Mouse (Mus musculus) embryonic stem cell, embryonic (primary cell): Measurements from ENCODE around the gene Nme7.

Source experiments
- CTCF ChIA-PET, 4 experiments: fragments of 300-600 bp in 2 of 4; fragments of 350-600 bp in 2 of 4; sonication (Branson Sonifier 250); formaldehyde crosslinking; loops; one replicate each; lab custom pipeline; 2022; ENCODE audit warnings: inconsistent platforms in 2 of 4; lab: Charles Lee
- POLR2A ChIA-PET, 4 experiments: fragments of 300-600 bp in 2 of 4; fragments of 350-600 bp in 2 of 4; sonication (Branson Sonifier 250); formaldehyde crosslinking; loops; one replicate each; lab custom pipeline; 2022; ENCODE audit warnings: antibody characterized with exemption in 4 of 4, inconsistent platforms in 1 of 4; lab: Charles Lee

The Nme7 gene

GRCm38 (mm10) chr1:164395131-164395780, 91.3 kb downstream of the Nme7 start:
- POLR2A ChIA-PET: interaction anchor here in 1 of 4 experiments (1.4 kb wide), 1 partner anchor 18 kb away, joined by 8 read pairs; no protein-coding TSS in a partner anchor
- CTCF ChIA-PET: no interaction called here

DNA sequence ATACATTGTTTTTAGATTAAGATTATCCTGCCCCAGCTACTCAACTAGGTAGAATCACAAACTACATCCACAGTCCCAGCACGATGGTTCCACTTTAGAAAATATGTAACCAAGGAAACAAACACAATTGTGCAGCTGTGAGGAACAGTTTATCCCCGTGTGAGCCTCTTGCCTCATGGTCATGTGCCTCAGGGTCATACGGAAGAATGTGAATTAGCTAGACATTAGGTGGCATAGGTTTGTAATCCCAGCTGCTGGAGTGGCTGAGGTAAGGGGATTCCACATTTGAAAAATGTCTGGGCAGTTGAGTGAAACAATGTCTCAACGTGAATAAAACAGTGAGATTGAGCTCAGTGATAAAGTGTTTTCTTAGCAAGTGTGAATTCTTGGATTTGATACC, 93.8 kb downstream of the Nme7 start:
- POLR2A ChIA-PET: interaction anchor here in 2 of 4 experiments (1.1 to 1.7 kb wide), 2 partner anchors 21 to 44 kb away, joined by 4 to 6 read pairs; no protein-coding TSS in a partner anchor
- CTCF ChIA-PET: interaction anchor here in 1 of 4 experiments (0.6 kb wide), 1 partner anchor 722 kb away, joined by 4 read pairs; no protein-coding TSS in a partner anchor

DNA sequence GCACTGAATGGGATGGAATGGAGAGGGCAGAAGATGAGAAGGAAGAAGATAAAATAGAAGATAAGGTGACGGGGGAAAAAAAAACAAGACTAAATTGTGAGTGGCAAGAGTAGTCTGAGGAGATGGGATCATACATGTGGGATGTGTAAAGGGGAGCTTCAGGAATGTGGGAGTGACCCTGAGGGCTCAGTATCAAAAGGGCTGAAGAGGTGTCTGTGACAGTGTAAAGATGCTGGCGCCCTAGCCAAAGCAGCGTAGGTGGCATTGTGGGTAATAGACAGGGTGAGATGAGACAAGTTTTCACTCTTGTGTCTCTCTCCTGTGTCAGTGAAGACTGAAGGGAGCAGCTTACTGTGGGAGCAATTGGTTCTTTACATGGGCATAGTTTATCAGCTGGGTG, 95.7 kb downstream of the Nme7 start:
- CTCF ChIA-PET: interaction anchor here in 1 of 4 experiments (0.5 kb wide), 1 partner anchor 499 kb away, joined by 5 read pairs; no protein-coding TSS in a partner anchor
- POLR2A ChIA-PET: interaction anchor here in 1 of 4 experiments (0.8 to 1.3 kb wide), 2 partner anchors 92 to 95 kb away, joined by 3 read pairs; partner anchors contain the start of gene Blzf1

DNA sequence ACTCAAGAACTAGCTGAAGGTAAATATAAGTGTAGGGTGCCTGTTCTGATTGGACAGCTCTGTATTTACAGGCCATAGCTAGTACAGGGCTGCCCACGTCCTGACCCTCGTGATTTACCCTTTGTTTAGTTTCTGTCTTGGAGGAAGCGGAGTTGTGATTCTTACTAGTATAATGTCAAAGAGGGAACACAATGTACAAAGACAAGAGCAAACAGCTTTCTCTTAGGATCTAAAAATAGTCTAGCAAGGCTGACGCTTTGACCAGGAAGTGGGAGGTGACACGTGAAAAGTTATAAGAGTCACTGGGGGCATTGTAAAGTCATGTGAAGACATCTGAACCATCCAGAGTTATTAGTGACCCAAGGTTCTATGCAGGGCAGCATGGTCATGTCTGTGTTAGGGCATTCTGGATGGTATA, 101.5 kb downstream of the Nme7 start:
- ChIA-PET POLR2A (interaction anchor here in 2 of 4 experiments (0.6 to 1.1 kb wide), 5 partner anchors 12 to 68 kb away, joined by 3 to 5 read pairs (median 3); partner anchors contain the start of gene Atp1b1 (in 1 of the 2)), CTCF (no interaction called here)

DNA sequence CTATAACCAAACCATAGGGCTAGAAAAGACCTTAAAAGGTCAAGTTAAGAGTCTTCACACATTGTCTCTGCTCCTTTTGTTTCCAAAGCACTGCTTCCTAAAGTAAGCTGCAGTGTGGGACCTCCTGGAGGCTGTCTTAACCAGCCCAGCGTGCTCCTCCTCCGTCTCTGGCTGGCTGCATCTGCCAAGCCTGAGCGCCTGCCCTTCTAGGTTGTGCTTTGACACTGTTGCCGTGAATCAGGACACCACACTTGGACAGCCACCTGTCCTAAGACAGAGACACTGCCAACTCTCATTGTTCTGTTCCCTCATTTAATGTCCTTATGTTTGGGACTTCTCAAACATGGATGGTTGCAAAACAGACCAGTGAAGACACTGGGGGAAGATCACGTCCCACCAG, 102.6 kb downstream of the Nme7 start:
- ChIA-PET CTCF (no interaction called here), POLR2A (interaction anchor here in 1 of 4 experiments (1.2 kb wide), 1 partner anchor 50 kb away, joined by 3 read pairs; no protein-coding TSS in a partner anchor)

DNA sequence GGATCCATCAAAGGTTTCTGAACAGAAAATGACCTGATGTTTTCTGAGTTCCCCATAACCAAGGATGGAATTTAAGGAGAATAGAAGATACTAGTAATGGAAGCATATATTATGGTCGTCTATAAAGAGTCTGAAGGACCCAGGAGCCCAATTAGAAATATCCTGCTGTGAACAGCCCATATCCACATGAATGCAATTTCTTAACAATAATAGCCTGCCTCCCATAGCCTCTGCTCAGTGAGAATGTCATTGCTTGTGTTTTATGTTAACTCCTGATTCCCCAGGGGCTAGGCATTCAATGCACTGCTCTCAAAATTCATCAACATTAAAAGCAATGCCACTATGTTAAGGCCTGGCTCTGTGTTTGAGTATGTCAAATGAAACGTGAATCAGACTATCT, 104.7 kb downstream of the Nme7 start:
- CTCF ChIA-PET: no interaction called here
- POLR2A ChIA-PET: no interaction called here

DNA sequence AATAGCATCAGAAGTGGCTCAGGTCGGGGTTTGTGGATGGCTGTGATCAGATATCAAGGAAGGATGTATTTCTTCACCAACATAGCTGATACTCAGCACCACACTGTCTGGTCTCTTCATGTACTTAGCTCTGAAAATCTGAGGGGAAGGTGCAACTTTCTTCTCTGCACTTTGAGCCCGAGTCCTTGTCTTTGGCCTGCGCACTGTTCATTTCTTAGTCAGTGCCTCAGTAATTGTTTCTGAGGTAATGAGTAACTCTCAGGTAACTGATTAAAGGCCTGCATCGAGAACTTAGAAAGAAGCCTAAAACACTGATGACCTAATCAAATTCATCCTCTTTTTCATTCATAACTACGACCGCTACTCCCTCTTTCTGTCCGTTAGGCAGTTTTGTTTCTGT, 107.4 kb downstream of the Nme7 start:
- POLR2A ChIA-PET: interaction anchor here in 1 of 4 experiments (0.7 kb wide), 1 partner anchor 35 kb away, joined by 3 read pairs; no protein-coding TSS in a partner anchor
- CTCF ChIA-PET: no interaction called here

DNA sequence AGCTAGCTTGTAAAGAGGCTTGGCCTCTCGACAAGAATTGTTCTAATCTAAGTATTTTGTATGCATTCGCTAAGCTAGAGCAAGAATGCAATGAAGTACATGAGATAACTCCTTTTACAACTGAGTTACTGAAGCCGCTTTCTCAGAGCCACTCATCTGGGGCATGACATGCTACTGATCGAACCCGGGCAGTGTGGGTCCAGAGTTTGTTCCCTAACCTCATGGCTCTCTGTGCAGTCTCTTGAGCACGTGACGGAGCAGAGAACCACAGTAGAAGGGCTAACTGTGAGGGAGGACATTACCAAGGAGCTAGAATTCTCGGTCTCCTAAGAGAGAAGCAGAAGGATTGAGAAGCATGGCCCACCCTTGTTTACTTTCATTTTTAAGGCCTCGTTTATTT, 109.0 kb downstream of the Nme7 start:
- ChIA-PET CTCF (no interaction called here), POLR2A (interaction anchor here in 3 of 4 experiments (0.6 to 1.6 kb wide), 4 partner anchors 20 to 72 kb away, joined by 3 to 4 read pairs (median 3); partner anchors contain the start of gene Atp1b1 (in 1 of the 3))

DNA sequence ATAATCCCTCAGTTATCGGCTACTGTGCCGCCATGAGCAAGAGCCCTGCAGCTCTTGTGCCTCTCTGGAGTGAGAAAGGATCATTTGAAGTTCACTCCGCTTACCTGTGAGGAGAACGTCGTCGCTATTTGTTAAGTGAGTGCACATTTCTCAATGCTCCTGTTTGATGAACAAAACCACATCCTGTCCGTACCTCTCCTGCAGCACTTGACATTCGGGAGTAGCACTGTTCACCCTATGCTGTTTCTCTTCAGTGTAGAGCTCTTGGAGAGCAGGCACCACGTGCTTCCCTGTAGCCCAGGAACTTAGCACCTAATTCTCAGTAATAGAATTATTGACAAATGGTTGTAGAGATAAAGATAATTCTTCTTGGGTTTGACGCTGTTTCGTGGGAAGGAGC, 109.7 kb downstream of the Nme7 start:
- POLR2A ChIA-PET: interaction anchor here in 3 of 4 experiments (0.6 to 2.6 kb wide), 6 partner anchors 15 to 72 kb away, joined by 3 to 8 read pairs (median 4); partner anchors contain the start of gene Atp1b1 (in 1 of the 3)
- CTCF ChIA-PET: interaction anchor here in 1 of 4 experiments (1.0 kb wide), 1 partner anchor 60 kb away, joined by 3 read pairs; no protein-coding TSS in a partner anchor

DNA sequence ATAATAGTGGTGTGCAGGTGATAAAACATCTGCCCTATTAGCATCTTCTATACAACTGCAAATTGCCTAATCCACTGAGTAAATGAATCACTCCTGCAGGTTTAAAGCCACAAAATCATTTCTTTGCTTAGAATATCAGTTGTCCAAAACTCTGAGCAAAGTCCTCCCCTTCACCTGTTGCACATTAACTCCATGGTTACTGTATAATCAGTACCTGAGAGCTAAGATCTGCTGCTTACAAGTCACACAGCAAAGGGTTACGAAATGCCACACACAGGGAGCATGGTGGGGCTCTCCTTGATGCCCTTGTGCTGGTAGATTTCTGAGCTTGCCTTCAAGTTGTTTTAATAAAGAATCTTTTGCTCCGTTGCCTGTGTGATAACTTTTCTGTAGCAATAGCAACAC, 111.4 kb downstream of the Nme7 start:
- ChIA-PET CTCF (no interaction called here), POLR2A (interaction anchor here in 2 of 4 experiments (0.5 to 2.6 kb wide), 4 partner anchors 35 to 44 kb away, joined by 3 to 8 read pairs (median 6); partner anchors contain the start of gene Atp1b1 (in 1 of the 2))

- ChIA-PET CTCF (interaction anchor here in 1 of 4 experiments (0.6 kb wide), 1 partner anchor 87 kb away, joined by 3 read pairs; no protein-coding TSS in a partner anchor), POLR2A (interaction anchor here in 2 of 4 experiments (0.8 to 1.8 kb wide), 2 partner anchors 40 to 127 kb away, joined by 3 to 5 read pairs; no protein-coding TSS in a partner anchor)
Measured at GRCm38 (mm10) chr1:164416692-164417394, 112.9 kb downstream of the Nme7 start.

GRCm38 (mm10) chr1:164417604-164418003, 113.7 kb downstream of the Nme7 start:
- ChIA-PET CTCF (no interaction called here), POLR2A (interaction anchor here in 3 of 4 experiments (0.6 to 1.3 kb wide), 3 partner anchors 20 to 126 kb away, joined by 3 read pairs; no protein-coding TSS in a partner anchor)

DNA sequence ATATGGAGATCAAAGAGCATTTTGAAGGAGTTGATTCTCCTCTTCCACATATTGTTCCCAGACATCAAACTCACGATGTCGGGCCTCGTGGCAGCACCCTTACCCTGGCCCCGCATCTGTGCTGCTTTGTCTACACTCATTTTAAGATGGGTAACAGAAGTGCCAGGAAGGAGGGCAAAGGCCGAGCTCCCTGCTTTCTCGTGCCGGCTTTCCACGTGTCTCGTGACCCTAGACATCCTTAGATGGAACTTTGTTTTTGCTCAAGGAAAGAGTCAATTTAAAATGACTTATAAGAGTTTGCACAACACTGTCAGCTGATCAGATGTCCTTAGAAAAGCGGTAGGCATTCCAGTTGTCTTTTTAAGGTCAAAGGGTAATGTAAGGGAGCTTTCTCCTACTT, 114.4 kb downstream of the Nme7 start:
- POLR2A ChIA-PET: interaction anchor here in 2 of 4 experiments (1.0 to 1.4 kb wide), 4 partner anchors 29 to 41 kb away, joined by 3 to 4 read pairs (median 3); partner anchors contain the start of gene Atp1b1 (in 1 of the 2)
- CTCF ChIA-PET: no interaction called here

DNA sequence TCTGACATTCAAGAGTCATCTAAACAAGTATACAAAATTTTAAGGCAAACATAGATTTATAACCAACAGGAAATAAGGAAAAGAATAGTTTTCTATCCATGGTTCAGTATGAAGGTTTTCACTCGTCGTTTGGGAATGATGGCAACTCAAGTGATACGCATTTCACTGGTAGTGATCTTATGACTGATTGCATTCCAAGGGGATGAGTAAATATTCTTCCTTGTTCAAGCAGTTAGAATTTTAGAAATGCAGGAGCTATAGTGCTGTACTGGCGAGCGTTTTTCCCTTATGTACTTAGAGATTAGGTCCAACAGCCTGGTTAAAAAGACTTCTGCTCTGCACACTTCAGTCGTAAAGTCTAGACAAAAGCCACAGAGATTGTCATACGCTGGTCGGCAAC, 115.5 kb downstream of the Nme7 start:
- ChIA-PET POLR2A (interaction anchor here in 2 of 4 experiments (1.0 to 1.4 kb wide), 3 partner anchors 28 to 42 kb away, joined by 3 to 4 read pairs (median 3); partner anchors contain the start of gene Atp1b1 (in 1 of the 2)), CTCF (no interaction called here)

- CTCF ChIA-PET: no interaction called here
- POLR2A ChIA-PET: no interaction called here
Measured at GRCm38 (mm10) chr1:164420623-164421354, 116.9 kb downstream of the Nme7 start.

DNA sequence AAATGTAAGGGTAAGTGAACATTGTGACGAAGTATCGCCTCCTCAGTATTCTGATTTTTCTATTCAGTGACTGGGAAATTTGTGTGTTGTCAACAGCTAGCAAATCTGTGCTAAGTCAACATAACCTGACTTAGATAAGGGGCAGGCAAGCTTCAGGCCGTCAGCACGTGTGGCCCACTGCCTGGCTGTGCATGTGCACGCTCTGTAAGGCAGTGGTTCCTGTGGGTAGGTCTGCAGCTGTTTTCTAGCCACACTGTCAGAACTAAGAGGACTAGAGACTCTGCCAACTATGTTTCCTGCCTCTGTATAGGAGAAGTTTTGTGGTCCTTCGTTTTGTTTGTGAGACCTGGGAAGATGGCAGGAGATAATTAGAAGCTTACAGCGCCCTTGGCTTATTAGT, 122.3 kb downstream of the Nme7 start:
- CTCF ChIA-PET: interaction anchor here in 1 of 4 experiments (1.4 kb wide), 1 partner anchor 12 kb away, joined by 4 read pairs; no protein-coding TSS in a partner anchor
- POLR2A ChIA-PET: interaction anchor here in 2 of 4 experiments (1.1 to 1.4 kb wide), 4 partner anchors 12 to 32 kb away, joined by 3 to 5 read pairs (median 4); partner anchors contain the start of gene Atp1b1 (in 1 of the 2)

DNA sequence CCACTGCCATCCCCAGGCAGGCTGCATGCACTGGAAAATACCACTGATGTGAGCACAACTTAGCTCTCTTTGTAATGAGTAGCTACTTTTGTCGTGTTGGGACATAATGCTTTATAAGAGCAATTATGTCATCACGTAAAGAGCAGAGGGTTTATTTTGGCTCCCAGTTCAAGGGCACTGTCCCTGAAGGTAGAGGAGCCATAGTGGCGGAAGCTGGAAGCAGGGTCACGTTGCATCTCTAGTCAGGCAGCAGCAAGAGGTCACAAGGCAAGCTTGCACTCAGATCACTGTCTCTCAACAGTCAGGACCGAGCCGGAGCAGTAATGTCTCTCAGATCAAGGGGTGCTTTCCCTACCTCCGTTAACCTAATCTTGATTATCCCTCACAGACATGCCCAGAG, 123.9 kb downstream of the Nme7 start:
- ChIA-PET POLR2A (interaction anchor here in 2 of 4 experiments (1.2 to 2.0 kb wide), 9 partner anchors 8 to 54 kb away, joined by 3 to 7 read pairs (median 5); partner anchors contain the start of gene Atp1b1 (in 1 of the 2)), CTCF (interaction anchor here in 1 of 4 experiments (0.6 kb wide), 1 partner anchor 158 kb away, joined by 16 read pairs; no protein-coding TSS in a partner anchor)
